In the genomic region with DNA sequence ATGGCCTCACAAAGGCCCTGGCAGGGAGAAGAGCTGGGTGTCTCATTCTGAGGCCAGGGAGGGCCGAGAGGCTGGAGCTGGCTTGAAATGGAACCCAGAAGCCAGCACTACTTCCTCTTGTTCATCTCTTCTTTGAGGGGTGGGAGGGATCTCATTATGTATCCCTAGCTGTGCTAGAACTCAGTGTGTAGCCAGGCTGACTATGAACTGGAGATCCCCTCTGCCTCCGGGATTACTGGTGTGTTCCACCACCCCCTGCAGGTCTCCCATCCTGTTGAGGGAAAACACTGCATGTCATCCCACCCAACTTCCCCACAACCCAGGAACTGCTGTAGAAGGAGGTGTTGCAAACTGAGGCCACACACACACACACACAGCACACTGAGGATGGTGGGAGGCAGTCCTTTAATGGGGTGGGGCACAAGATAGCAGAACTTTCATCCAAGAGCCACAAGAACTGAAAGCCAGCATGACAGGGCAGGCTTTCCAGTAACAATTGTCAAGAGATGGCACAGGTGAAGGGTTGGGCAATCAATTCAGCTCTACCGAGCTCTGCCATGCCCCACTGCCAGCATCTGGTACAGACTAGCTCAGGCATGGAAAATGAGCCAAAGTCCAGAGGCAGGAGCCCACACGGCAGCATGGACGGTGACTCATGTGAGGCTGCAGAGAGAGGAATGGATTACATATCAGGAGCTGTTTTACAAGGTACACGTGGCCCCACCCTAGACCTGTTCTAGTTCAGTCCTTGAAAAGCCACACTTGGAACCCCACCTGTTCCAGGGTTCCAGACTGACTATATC, we compare ENCODE assay signal across 8 mouse cellular contexts. TPM values are rescaled to one million over a fixed set of nuclear protein-coding genes. Genes with fewer than 3 reads are reported as not detected.
DNase-seq lines count a peak whose midpoint lies in the region; ATAC-seq and TF ChIP-seq lines count a peak whose summit lies in the region.

No protein-coding gene starts in this region.

- H3K36me3 ChIP-seq in heart, adult 2 months (ENCODE audit: control insufficient read depth, insufficient read depth, low read length) = no peaks in the 10 kb centered on the region
- peaks cover 57% of the 10 kb centered on the region for H3K36me3 ChIP-seq in E14TG2a.4 (ENCODE audit: insufficient read depth, low read length)
- peaks cover 50% of the 10 kb centered on the region for H3K36me3 ChIP-seq in erythroblast, embryonic 14.5 days (ENCODE audit: control insufficient read depth)
- H3K36me3 ChIP-seq in midbrain, embryonic 12.5 days = peaks cover 44% of the 10 kb centered on the region

- H3K9me3 ChIP-seq in E14TG2a.4 (ENCODE audit: low read length) = no peaks in the 10 kb centered on the region
- no peaks in the 10 kb centered on the region for H3K9me3 ChIP-seq in erythroblast, embryonic 14.5 days (ENCODE audit: control insufficient read depth, low read length)
- no peaks in the 10 kb centered on the region for H3K9me3 ChIP-seq in midbrain, embryonic 12.5 days

- TF ChIP-seq CTCF in heart, adult 2 months (IDR thresholded peaks at IDR 0.05) = no peak
- no peak for TF ChIP-seq CTCF in E14TG2a.4 (conservative IDR thresholded peaks at IDR 0.05; ENCODE audit: low read length)

- peak overlapping the region; percentile 42; the same call in 1 of the 2 replicates for H3K9ac ChIP-seq in heart, adult 2 months (ENCODE audit: low read depth, low read length)
- H3K9ac ChIP-seq in midbrain, embryonic 12.5 days (replicated peaks) = peak overlapping the region; percentile 68; the same call in 1 of the 2 replicates

- H3K4me3 ChIP-seq in heart, adult 2 months = peak overlapping the region; percentile 76
- peak overlapping the region; percentile 90; the same call in 1 of the 2 replicates for H3K4me3 ChIP-seq in E14TG2a.4 (replicated peaks; ENCODE audit: low read length)
- peak overlapping the region; percentile 85 for H3K4me3 ChIP-seq in erythroblast, embryonic 14.5 days (replicated peaks)
- peak overlapping the region; percentile 53 for H3K4me3 ChIP-seq in midbrain, embryonic 12.5 days

- peak overlapping the region; percentile 96 for H3K27ac ChIP-seq in heart, adult 2 months
- peak overlapping the region; percentile 74 for H3K27ac ChIP-seq in midbrain, embryonic 12.5 days (replicated peaks)

- TF ChIP-seq EP300 in heart, adult 2 months (IDR thresholded peaks at IDR 0.05; ENCODE audit: insufficient read depth, low read depth, low read length) = no peak

- no peak; the same call in 1 of the 2 replicates for ATAC-seq in midbrain, embryonic 12.5 days (ENCODE audit: low FRiP score, low read depth)

- 55% methylated on average over 6 of the region's 6 CpGs for WGBS in heart, adult 2 months
- WGBS in midbrain, embryonic 12.5 days = 62% methylated on average over 6 of the region's 6 CpGs

- peak overlapping the region; percentile 86 for H3K4me2 ChIP-seq in midbrain, embryonic 12.5 days (replicated peaks)

- intact Hi-C loops in heart, adult 2 months (cut with DNase I) = loop anchor here (5.0 kb wide), 2 partner anchors 92 to 127 kb away; a partner anchor contains a TSS

- no peak for DNase-seq in heart, adult 2 months
- no peak for DNase-seq in heart, adult 9 months (ENCODE audit: low spot score in 2 of 2)
- DNase-seq in kidney, adult 9 months = peak; percentile 89
- DNase-seq in layer of hippocampus, postnatal 10 days (ENCODE audit: low spot score in 2 of 2) = no peak
- DNase-seq in right cerebral cortex, postnatal 4 days = no peak

- H3K79me2 ChIP-seq in heart, adult 2 months (replicated peaks; ENCODE audit: control insufficient read depth, insufficient read depth, low read length) = 0 out of 2 replicates have a peak, but pooled peaks cover 2% of the 10 kb centered on the region

- TF ChIP-seq POLR2A in heart, adult 2 months (IDR thresholded peaks at IDR 0.05; ENCODE audit: insufficient read depth, low read depth, low read length) = no peak

- H3K4me1 ChIP-seq in heart, adult 2 months (ENCODE audit: control insufficient read depth, insufficient read depth, low read length) = no peaks in the 10 kb centered on the region
- peaks cover 63% of the 10 kb centered on the region for H3K4me1 ChIP-seq in E14TG2a.4 (replicated peaks; ENCODE audit: low read depth, low read length)
- H3K4me1 ChIP-seq in erythroblast, embryonic 14.5 days (ENCODE audit: control insufficient read depth) = peaks cover 42% of the 10 kb centered on the region
- peaks cover 16% of the 10 kb centered on the region for H3K4me1 ChIP-seq in midbrain, embryonic 12.5 days

- H3K27me3 ChIP-seq in heart, adult 2 months (ENCODE audit: control insufficient read depth, insufficient read depth, low read length) = no peaks in the 10 kb centered on the region
- H3K27me3 ChIP-seq in E14TG2a.4 (ENCODE audit: insufficient read depth, low read length) = no peaks in the 10 kb centered on the region
- H3K27me3 ChIP-seq in erythroblast, embryonic 14.5 days (ENCODE audit: control insufficient read depth) = no peaks in the 10 kb centered on the region
- H3K27me3 ChIP-seq in midbrain, embryonic 12.5 days = no peaks in the 10 kb centered on the region

RNA-seq across cellular contexts. Expression of a gene that starts 0.4 kb away (rescaled TPM):
- total RNA-seq in heart, adult 2 months (2021) = 10 to 100 TPM; 25.4 to 28.9 TPM
- 41.0 and 43.7 TPM in 2 replicates for polyA plus RNA-seq in heart, adult 2 months (2012; rRNA removed)
- 0.40 and 0.45 TPM in 2 replicates for polyA plus RNA-seq in erythroblast, embryonic 14.5 days (2012)
- polyA plus RNA-seq in midbrain, embryonic 12.5 days (2016; fragmentation: Nextera tagmentation; extraction: Ambion mirVana) = 14.4 and 14.7 TPM in 2 replicates
- 10 to 100 TPM; 37.2 to 38.1 TPM for total RNA-seq in layer of hippocampus, postnatal 10 days (2021)

RNA-seq across cellular contexts. Expression of a gene that starts 7.1 kb away (rescaled TPM):
- total RNA-seq in heart, adult 2 months (2021) = 10 to 100 TPM; 51.2 to 52.3 TPM
- polyA plus RNA-seq in heart, adult 2 months (2012; rRNA removed) = 40.1 and 51.4 TPM in 2 replicates
- polyA plus RNA-seq in erythroblast, embryonic 14.5 days (2012) = 18.6 and 24.9 TPM in 2 replicates
- polyA plus RNA-seq in midbrain, embryonic 12.5 days (2016; fragmentation: Nextera tagmentation; extraction: Ambion mirVana) = 165 and 179 TPM in 2 replicates
- 10 to 100 TPM; 73.4 to 83.1 TPM for total RNA-seq in layer of hippocampus, postnatal 10 days (2021)

RNA-seq across cellular contexts. Expression of a gene that starts 15.0 kb away (rescaled TPM):
- not detected for total RNA-seq in heart, adult 2 months (2021)
- polyA plus RNA-seq in heart, adult 2 months (2012; rRNA removed) = not detected in 2 replicates
- not detected in 2 replicates for polyA plus RNA-seq in erythroblast, embryonic 14.5 days (2012)
- polyA plus RNA-seq in midbrain, embryonic 12.5 days (2016; fragmentation: Nextera tagmentation; extraction: Ambion mirVana) = 0.26 and 0.47 TPM in 2 replicates
- total RNA-seq in layer of hippocampus, postnatal 10 days (2021) = not detected

RNA-seq across cellular contexts. Expression of a gene that starts 44.5 kb away (rescaled TPM):
- total RNA-seq in heart, adult 2 months (2021) = not detected
- 0.06 TPM in 1 of 2 replicates, not detected in the other for polyA plus RNA-seq in heart, adult 2 months (2012; rRNA removed)
- polyA plus RNA-seq in erythroblast, embryonic 14.5 days (2012) = 0.01 TPM in 1 of 2 replicates, not detected in the other
- 4.9 and 5.2 TPM in 2 replicates for polyA plus RNA-seq in midbrain, embryonic 12.5 days (2016; fragmentation: Nextera tagmentation; extraction: Ambion mirVana)
- total RNA-seq in layer of hippocampus, postnatal 10 days (2021) = 10 to 100 TPM; 64.1 to 67.5 TPM

Comparison
In these comparisons a context has a peak if more than half of its experiments do, and no peak if none do; other contexts are left out.
1. RNA of a gene that starts 0.4 kb away (polyA plus RNA-seq): 41.0 to 43.7 TPM in heart, adult 2 months and 14.4 to 14.7 TPM in midbrain, embryonic 12.5 days; 0.40 to 0.45 TPM in erythroblast, embryonic 14.5 days; every median in the first group is over 10 times any median in the second.
2. Peak in every context shown above with its lines, with median percentiles within 50 percentile points of each other: H3K4me3 ChIP-seq.